Mouse (Mus musculus): Measurements from ENCODE around the gene Mrpl4. TPM values are rescaled to one million over a fixed set of nuclear protein-coding genes. Genes with fewer than 3 reads are reported as not detected.
"Not testable (repeated sequence)": the region's sequence is repeated elsewhere in the genome, so short reads cannot be mapped to it uniquely, and the experiment has no call there.

Mrpl4 gene
- total and polyA plus RNA-seq, 3 experiments: 42.1 to 103 (median 94.8) TPM

- H3K27ac ChIP-seq (ENCODE audit: insufficient read depth, low read depth); H3K4me2 ChIP-seq (ENCODE audit: insufficient read depth, low read depth, poor library complexity, severe bottlenecking); H3K4me3 ChIP-seq (replicated peaks in 1 of 3; ENCODE audit: low read depth in 2 of 3, low read length in 2 of 3, poor library complexity in 1 of 3); DNase-seq (ENCODE audit: extremely low read depth); H3K9me3 ChIP-seq (replicated peaks; ENCODE audit: low read length); H3K27me3 ChIP-seq (replicated peaks); H3K79me2 ChIP-seq (replicated peaks; ENCODE audit: control insufficient read depth, extremely low read depth, insufficient read depth, poor library complexity, severe bottlenecking); dilution Hi-C loops (cut with MboI; ENCODE audit: extremely low pct_ligation_motif_present, extremely low pct_unique_long_range_greater_than_20kb, low sequenced_read_pairs); H3K9ac ChIP-seq (ENCODE audit: insufficient read depth, low read depth): not testable (repeated sequence)
- Histone ChIP-seq H3K36me3 (replicated peaks in 1 of 2; ENCODE audit: control insufficient read depth in 1 of 2, insufficient read depth in 1 of 2, low read length in 1 of 2) (peaks cover 28 to 33% of the 10 kb centered on the region in 2 experiments), H3K4me1 (ENCODE audit: control insufficient read depth in 1 of 2, insufficient read depth in 2 of 2) (peaks cover 7 to 15% of the 10 kb centered on the region in 2 experiments; a peak in 3 of 4 replicates)
- in situ Hi-C loops (cut with MboI; ENCODE audit: low pct_ligation_motif_present, low pct_unique_long_range_greater_than_20kb, low sequenced_read_pairs): loop anchor here (10.0 kb wide), 1 partner anchor 134 kb away; the partner anchor contains the start of gene Cdc37
- TF ChIP-seq CTCF (conservative IDR thresholded peaks at IDR 0.05 in 1 of 2, IDR thresholded peaks at IDR 0.05 in 1 of 2; ENCODE audit: low read depth in 2 of 2, low read length in 2 of 2) (peak in 1 of 2 experiments; percentile 30; a peak in 1 of 4 replicates), ZNF384 (IDR thresholded peaks at IDR 0.05; ENCODE audit: low read depth, low read length) (peak; percentile 62)
Measured at GRCm38 (mm10) chr9:21010939-21011541, 8.5 kb downstream of the Mrpl4 start.

DNA sequence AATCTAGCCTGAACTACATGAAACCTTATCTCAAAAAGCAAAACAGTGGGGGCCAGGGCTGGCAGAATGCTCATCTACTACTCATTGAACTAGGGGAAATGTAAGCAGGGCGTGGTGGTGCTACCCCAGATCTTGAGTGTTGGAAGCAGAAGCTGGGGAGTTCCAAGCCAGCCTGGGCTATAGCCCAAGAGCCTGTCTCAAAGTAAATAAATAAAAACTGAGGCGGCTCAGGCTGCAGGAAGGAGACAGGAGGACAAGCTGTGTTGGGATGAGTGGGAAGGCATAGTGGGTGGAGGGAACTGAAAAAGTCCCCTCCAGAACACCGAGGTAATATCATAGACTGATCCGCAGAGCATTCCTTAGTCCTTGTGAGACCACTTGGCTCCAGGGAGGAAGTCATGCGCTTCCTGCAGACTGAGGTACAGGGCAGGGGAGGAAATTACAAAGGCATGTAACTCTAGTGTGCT, 9.3 kb downstream of the Mrpl4 start:
- Histone ChIP-seq H3K27me3 (replicated peaks) (no peaks in the 10 kb centered on the region), H3K4me2 (ENCODE audit: insufficient read depth, low read depth, poor library complexity, severe bottlenecking) (no peak overlapping the region), H3K4me1 (ENCODE audit: control insufficient read depth in 1 of 2, insufficient read depth in 2 of 2) (peaks cover 7 to 15% of the 10 kb centered on the region in 2 experiments; a peak in 3 of 4 replicates), H3K27ac (ENCODE audit: insufficient read depth, low read depth) (no peak overlapping the region), H3K4me3 (replicated peaks in 1 of 3; ENCODE audit: low read depth in 2 of 3, low read length in 2 of 3, poor library complexity in 1 of 3) (no peak overlapping the region), H3K9me3 (replicated peaks; ENCODE audit: low read length) (no peaks in the 10 kb centered on the region), H3K79me2 (replicated peaks; ENCODE audit: control insufficient read depth, extremely low read depth, insufficient read depth, poor library complexity, severe bottlenecking) (peaks cover 10% of the 10 kb centered on the region), H3K36me3 (replicated peaks in 1 of 2; ENCODE audit: control insufficient read depth in 1 of 2, insufficient read depth in 1 of 2, low read length in 1 of 2) (peaks cover 21 to 25% of the 10 kb centered on the region in 2 experiments), H3K9ac (ENCODE audit: insufficient read depth, low read depth) (no peak overlapping the region)
- no peak for DNase-seq (ENCODE audit: extremely low read depth)
- in situ Hi-C loops (cut with MboI; ENCODE audit: low pct_ligation_motif_present, low pct_unique_long_range_greater_than_20kb, low sequenced_read_pairs) (loop anchor here (10.0 kb wide), 1 partner anchor 133 kb away; the partner anchor contains the start of gene Cdc37), dilution Hi-C loops (cut with MboI; ENCODE audit: extremely low pct_ligation_motif_present, extremely low pct_unique_long_range_greater_than_20kb, low sequenced_read_pairs) (no loop called here)
- TF ChIP-seq PAX5 (IDR thresholded peaks at IDR 0.05; ENCODE audit: low read length) (no peak), POLR2AphosphoS2 (IDR thresholded peaks at IDR 0.05; ENCODE audit: low read depth, low read length) (no peak), SMC3 (IDR thresholded peaks at IDR 0.05; ENCODE audit: low read depth, low read length) (no peak), JUND (conservative IDR thresholded peaks at IDR 0.05; ENCODE audit: low read depth, low read length) (no peak), USF1 (IDR thresholded peaks at IDR 0.05; ENCODE audit: low read depth, low read length) (no peak), KAT2A (IDR thresholded peaks at IDR 0.05; ENCODE audit: insufficient replicate concordance, low read length) (no peak), E2F4 (IDR thresholded peaks at IDR 0.05; ENCODE audit: insufficient replicate concordance, low read depth, low read length) (no peak), ZC3H11A (IDR thresholded peaks at IDR 0.05; ENCODE audit: low read depth, low read length) (no peak)

GRCm38 (mm10) chr9:21012368-21012767, 9.8 kb downstream of the Mrpl4 start:
- Histone ChIP-seq H3K79me2 (replicated peaks; ENCODE audit: control insufficient read depth, extremely low read depth, insufficient read depth, poor library complexity, severe bottlenecking) (peaks cover 15% of the 10 kb centered on the region), H3K27me3 (replicated peaks) (no peaks in the 10 kb centered on the region), H3K4me3 (replicated peaks in 1 of 3; ENCODE audit: low read depth in 2 of 3, low read length in 2 of 3, poor library complexity in 1 of 3) (no peak overlapping the region), H3K27ac (ENCODE audit: insufficient read depth, low read depth) (no peak overlapping the region), H3K4me2 (ENCODE audit: insufficient read depth, low read depth, poor library complexity, severe bottlenecking) (no peak overlapping the region), H3K9me3 (replicated peaks; ENCODE audit: low read length) (no peaks in the 10 kb centered on the region), H3K36me3 (replicated peaks in 1 of 2; ENCODE audit: control insufficient read depth in 1 of 2, insufficient read depth in 1 of 2, low read length in 1 of 2) (peaks cover 16 to 23% of the 10 kb centered on the region in 2 experiments), H3K4me1 (ENCODE audit: control insufficient read depth in 1 of 2, insufficient read depth in 2 of 2) (peaks cover 7 to 15% of the 10 kb centered on the region in 2 experiments; a peak in 3 of 4 replicates), H3K9ac (ENCODE audit: insufficient read depth, low read depth) (no peak overlapping the region)
- TF ChIP-seq ZMIZ1 (IDR thresholded peaks at IDR 0.05; ENCODE audit: low read depth, low read length) (no peak), RAD21 (IDR thresholded peaks at IDR 0.05; ENCODE audit: low read depth, low read length) (peak; percentile 14), CTCF (conservative IDR thresholded peaks at IDR 0.05 in 1 of 2, IDR thresholded peaks at IDR 0.05 in 1 of 2; ENCODE audit: low read depth in 2 of 2, low read length in 2 of 2) (peak in 1 of 2 experiments; percentile 35; a peak in 2 of 4 replicates), JUND (conservative IDR thresholded peaks at IDR 0.05; ENCODE audit: low read depth, low read length) (no peak)
- in situ Hi-C loops (cut with MboI; ENCODE audit: low pct_ligation_motif_present, low pct_unique_long_range_greater_than_20kb, low sequenced_read_pairs): loop anchor here (10.0 kb wide), 1 partner anchor 132 kb away; the partner anchor contains the start of gene Cdc37
- DNase-seq (ENCODE audit: extremely low read depth): no peak
- dilution Hi-C loops (cut with MboI; ENCODE audit: extremely low pct_ligation_motif_present, extremely low pct_unique_long_range_greater_than_20kb, low sequenced_read_pairs): no loop called here
